Mouse (Mus musculus): ENCODE results near the gene Mmp21.

Gene Mmp21

DNA sequence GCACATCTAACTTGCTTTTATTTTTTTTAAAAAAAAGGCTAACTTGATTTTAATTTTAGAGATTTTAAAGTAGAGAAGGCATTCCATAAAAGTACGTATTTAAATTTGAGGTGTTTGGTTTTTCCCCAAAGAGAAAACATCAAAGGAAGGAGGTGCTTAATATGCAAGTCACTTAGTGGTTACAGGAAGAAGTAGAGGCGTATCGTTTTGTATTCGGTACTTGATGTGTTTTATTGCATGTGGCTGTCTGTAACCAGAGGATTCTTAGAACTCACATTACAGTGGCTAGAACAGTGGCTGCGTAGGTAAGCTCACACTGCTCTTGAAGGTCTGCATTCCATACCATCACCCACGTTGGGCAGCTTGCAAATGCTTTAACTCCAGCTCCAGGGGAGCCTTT, 34.1 kb downstream of the Mmp21 start:
- DNase-seq (ENCODE audit: low spot score): no peak

DNA sequence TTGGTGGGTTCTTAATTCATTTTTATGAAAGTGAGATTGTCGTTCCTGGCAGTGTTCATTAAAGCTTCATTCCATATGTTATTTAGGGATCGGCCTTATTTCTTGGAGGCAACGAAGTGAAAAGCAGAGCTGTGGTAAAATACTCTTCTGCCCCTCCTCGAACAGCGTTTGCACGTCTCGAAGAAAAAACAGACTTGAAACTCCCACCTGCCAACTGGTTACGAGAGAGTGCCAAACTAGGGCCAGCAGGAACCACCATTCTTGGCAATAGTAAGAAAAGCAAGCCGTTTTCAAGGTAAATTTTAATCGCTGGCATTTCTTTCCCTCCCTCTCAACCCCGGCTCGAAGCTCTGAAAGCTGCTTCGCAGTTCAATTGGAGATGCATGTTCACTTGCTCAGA, 41.0 kb downstream of the Mmp21 start:
- no peak for DNase-seq (ENCODE audit: low spot score)

GRCm38 (mm10) chr7:133638306-133638705, 41.6 kb downstream of the Mmp21 start:
- peak; percentile 6 for DNase-seq (ENCODE audit: low spot score)

DNA sequence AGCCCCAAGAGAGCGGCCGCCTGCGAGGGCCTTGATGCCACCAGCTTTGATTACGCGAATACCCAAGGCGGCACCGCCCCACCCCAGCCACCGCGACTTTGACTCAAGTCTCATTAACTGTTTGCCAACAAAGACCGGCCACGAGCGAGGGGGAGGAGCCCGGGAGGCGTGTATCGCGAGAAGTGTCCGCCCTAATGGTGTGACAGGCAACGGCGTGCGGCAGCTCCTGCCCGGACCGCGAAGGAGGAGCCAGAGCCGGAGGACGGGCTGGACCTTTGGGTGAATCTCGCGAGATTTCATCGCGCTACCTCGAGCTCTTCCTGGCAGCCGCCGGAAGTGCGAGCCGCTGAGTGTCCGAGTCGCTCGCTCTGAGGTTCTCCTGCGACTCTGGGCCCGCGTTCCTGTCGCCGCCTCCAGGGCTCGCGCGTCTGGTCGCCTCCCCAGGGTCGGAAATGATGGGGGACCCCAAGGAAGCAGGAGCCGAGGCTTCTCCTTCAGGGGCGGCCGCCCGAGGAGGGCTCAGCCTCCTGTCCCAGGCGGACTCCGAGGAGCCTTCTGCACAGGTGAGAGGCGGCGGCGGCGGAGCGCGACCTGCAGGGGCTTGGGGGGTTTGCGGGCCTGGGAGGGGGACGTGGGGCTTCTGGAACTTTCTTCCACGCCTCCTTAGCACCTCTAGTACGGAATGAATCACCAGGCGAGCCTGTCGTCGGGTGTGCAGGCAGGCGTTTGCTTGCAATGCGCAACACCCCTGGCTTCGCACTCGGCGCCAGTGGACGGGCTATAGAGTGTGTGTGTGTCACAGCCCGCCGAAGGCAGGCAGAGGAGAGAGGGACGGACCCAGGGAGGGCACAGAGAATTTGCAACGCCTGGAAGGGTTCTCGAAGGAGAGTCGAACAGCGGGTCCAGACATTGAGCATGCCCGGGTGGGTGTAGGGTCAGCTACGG, 42.2 kb downstream of the Mmp21 start, which contains the start of gene Edrf1:
TSS of gene Edrf1 (plus strand) at position 183 of the 945 bp plus-strand sequence.
- DNase-seq (ENCODE audit: low spot score): peak; percentile 92

- peak; percentile 88 for DNase-seq (ENCODE audit: low spot score)
Observed at GRCm38 (mm10) chr7:133636738-133637352, 43.0 kb downstream of the Mmp21 start.

DNA sequence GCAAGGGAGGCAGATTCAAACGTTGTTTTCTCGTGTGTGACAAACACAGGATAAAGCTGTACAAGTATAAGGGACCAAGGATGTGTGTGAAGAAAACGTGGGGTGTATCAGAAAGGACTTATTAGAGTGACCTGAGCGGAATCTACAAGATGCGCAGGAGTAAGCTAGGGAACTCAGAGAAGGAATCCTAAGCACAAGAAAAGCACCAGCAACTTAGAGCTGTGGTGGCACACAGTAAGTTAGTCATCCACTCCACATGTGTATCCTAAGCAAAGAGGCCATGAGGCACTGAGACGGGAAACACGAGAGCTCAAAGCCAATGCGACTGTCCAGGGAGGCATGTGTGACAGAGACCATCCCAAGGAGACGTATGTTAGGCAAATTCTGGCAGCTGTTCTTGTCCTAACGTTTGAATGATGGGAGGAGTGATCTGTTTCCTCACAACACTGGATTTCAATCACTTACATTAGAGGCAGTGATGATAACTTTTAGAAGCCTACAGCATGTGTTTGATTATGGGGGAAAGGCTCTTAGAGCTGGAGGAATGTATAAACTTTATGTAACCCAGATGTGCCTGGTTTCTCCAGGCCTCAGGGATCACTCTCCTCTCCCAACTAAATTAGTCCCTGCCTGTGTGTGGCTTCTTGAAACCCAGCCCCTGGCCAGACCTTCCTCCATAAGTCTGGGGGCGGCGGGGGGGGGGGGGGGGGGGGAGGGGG, 44.8 kb downstream of the Mmp21 start:
- no peak for DNase-seq (ENCODE audit: low spot score)

DNA sequence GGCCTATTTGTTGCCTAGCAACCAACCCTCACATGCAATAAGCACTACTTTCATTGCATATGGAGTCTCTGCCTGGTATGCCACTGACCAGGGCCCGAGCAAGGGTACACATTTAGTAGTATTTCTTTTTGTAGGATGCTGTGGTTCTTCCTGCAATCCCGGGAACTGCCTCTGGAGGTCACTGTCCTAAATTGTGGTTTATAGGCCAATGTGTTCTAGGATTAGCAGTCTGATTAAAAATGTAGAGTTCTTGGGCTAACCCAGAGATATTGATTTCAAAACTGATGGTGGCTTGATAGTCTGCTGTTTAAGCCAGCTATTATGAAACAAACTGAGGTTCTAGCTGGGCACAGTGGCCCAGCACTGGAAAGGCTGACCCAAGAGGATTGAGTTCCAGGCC, 47.4 kb downstream of the Mmp21 start:
- DNase-seq (ENCODE audit: low spot score): peak; percentile 36

DNA sequence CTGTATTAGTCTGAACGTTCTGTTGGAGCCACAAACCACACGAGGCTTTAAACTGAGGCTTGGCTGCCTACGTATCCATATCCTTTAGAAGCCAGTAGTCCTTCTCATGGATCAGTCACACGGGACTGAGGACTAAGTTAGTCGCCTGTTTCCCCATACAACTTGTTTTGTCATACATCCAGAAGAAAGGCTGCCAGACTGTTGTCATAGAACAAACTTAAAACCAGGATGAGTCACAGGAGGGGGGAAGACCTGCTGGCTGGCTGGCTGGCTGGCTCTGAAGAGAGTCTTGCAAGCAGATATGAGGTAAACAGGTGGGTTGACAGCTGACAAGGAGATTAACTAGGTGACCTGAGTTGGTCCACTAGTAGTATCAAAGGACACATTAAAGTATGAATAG, 49.0 kb downstream of the Mmp21 start:
- no peak for DNase-seq (ENCODE audit: low spot score)

DNA sequence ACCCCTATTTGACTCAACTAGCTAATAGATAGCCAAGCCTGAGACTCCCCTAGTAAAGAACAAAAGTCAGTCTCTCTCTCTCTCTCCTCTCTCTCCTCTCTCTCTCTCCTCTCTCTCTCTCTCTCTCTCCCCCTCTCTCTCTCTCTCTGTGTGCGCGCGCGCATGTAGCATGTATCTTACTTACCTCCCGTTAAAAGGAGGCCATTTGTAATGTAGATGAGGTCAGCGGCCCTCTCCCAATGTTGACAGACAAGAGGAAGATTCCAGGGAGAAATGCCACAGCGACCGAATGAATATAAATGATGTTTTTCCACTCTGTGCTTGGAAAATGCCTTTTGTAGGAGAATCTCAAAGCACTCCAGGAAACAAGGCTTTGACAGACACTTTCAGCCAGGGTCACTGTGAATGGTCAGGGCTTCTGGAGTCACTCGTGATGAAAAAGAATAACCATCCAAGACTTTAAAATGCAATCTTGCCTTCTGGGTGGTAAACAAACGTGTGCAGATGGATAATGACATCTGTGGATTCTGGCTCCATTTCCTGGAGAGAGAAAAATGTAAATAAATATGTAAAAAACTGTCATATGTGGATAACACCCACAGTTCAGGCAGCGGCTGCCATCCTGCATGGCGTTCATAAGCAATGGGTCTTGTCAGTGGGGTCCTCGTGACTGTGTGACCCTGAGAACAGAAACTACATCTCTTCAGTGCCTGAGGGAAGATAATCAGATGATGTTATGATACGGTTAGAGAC, 52.5 kb downstream of the Mmp21 start:
- no peak for DNase-seq (ENCODE audit: low spot score)

Measured in ovary, postnatal 14 days (tissue).